ENCODE assay signal across 11 mouse cellular contexts in genomic region chr13:40890595-40890994, GRCm38 (mm10). TPM values are rescaled to one million over a fixed set of nuclear protein-coding genes. Genes with fewer than 3 reads are reported as not detected.
A peak's percentile ranks its signal among the peaks of the same experiment; 100 is the strongest.
DNase-seq lines count a peak whose midpoint lies in the region; ATAC-seq lines count a peak whose summit lies in the region.
"Had no signal": no experiment of that assay in that cellular context is flagged by ENCODE, and none has a peak within 500 bp of the region (broad histone marks: within the 10 kb centered on the region; RNA-seq: fewer than 3 reads in every experiment).

No protein-coding gene starts in this region.

- no peak overlapping the region for H3K9ac ChIP-seq in kidney, embryonic 16.5 days (replicated peaks; ENCODE audit: low read length)

- H3K9me3 ChIP-seq in kidney, embryonic 16.5 days (ENCODE audit: low read length): no peaks in the 10 kb centered on the region

- H3K36me3 ChIP-seq in kidney, embryonic 16.5 days (ENCODE audit: insufficient read depth, low read length): no peaks in the 10 kb centered on the region

- H3K4me3 ChIP-seq in kidney, embryonic 16.5 days (ENCODE audit: low read length): no peak overlapping the region

- H3K4me2 ChIP-seq in kidney, embryonic 16.5 days (replicated peaks; ENCODE audit: low read depth, low read length): no peak overlapping the region

- ATAC-seq in kidney, embryonic 16.5 days (ENCODE audit: low FRiP score, low TSS enrichment): no peak
- ATAC-seq in megakaryocyte progenitor cell, adult 5-6 weeks (replicated peaks; ENCODE audit: poor library complexity): no peak
- ATAC-seq: inflammation-experienced regulatory T-cells, adult 6 months had no signal

- DNase-seq in cerebellum, postnatal 14 days: peak; percentile 9 to 18
- DNase-seq in cerebellum, adult 8-10 months: no peak
- DNase-seq in kidney, adult 18-20 months: peak; percentile 47
- DNase-seq in MN1 (ENCODE audit: low spot score): peak; percentile 51
- peak; percentile 59 to 74 for DNase-seq in kidney, postnatal 25 days
- DNase-seq in urinary bladder, adult 2 months (ENCODE audit: low spot score): no peak
- DNase-seq: adrenal gland, adult 2 months; thymus, postnatal 25 days had no signal

- H3K4me1 ChIP-seq in kidney, embryonic 16.5 days (ENCODE audit: insufficient read depth, low read length): peaks cover 33% of the 10 kb centered on the region

- no peaks in the 10 kb centered on the region for H3K27me3 ChIP-seq in kidney, embryonic 16.5 days (ENCODE audit: insufficient read depth, low read length)

- no peak overlapping the region for H3K27ac ChIP-seq in kidney, embryonic 16.5 days (ENCODE audit: low read length)

- 76% methylated on average over 5 of the region's 5 CpGs for WGBS in kidney, embryonic 16.5 days

RNA-seq across cellular contexts. Expression of gene Gcnt2, which starts 31.0 kb away (rescaled TPM):
- polyA plus RNA-seq in kidney, embryonic 16.5 days (2015; fragmentation: Nextera tagmentation; extraction: Ambion mirVana): 5.9 and 8.0 TPM in 2 replicates
- total RNA-seq in megakaryocyte progenitor cell, adult 5-6 weeks (2015): 16.6 and 28.2 TPM in 2 replicates
- total RNA-seq in megakaryocyte progenitor cell, adult 5-6 weeks (2017): 7.0 and 15.4 TPM in 2 replicates
- polyA plus RNA-seq in urinary bladder, adult 2 months (2012; rRNA removed): 10.3 and 20.4 TPM in 2 replicates

Comparison
In these comparisons a context has a peak if more than half of its experiments do, and no peak if none do; other contexts are left out.
1. DNase-seq: peak in cerebellum, postnatal 14 days (2 of 2), kidney, adult 18-20 months (single experiment), MN1 (single experiment) and kidney, postnatal 25 days (2 of 2); none in cerebellum, adult 8-10 months (single experiment) and urinary bladder, adult 2 months (single experiment).